Mouse (Mus musculus) E14TG2a.4 (cell line): ENCODE data around the gene Gm10197.
A peak's percentile ranks its signal among the peaks of the same experiment; 100 is the strongest.

Experiments
- H3K27me3 ChIP-seq: 2 replicates; pipeline ENCODE4 v1.6.1; 2014; ENCODE audit warnings: low read length, control low read depth; ENCODE audit not compliant: insufficient read depth
- H3K36me3 ChIP-seq: 2 replicates; pipeline ENCODE4 v1.6.1; 2014; ENCODE audit warnings: low read length, control low read depth; ENCODE audit not compliant: insufficient read depth
- H3K4me1 ChIP-seq: replicated peaks from 2 replicates; pipeline ENCODE4 v1.6.1; 2014; ENCODE audit warnings: low read depth, low read length, control low read depth
- H3K4me3 ChIP-seq: replicated peaks from 2 replicates; pipeline ENCODE4 v1.5.1; 2014; ENCODE audit warnings: mild to moderate bottlenecking, low read length
- H3K9me3 ChIP-seq: 2 replicates; pipeline ENCODE4 v1.6.1; 2014; ENCODE audit warnings: low read length, control low read depth
- CTCF ChIP-seq: conservative IDR thresholded peaks from 2 replicates; pipeline ENCODE4 v1.5.1; 2014; ENCODE audit warnings: low read length
- NANOG ChIP-seq: IDR thresholded peaks from 2 replicates; pipeline ENCODE4 v1.6.1; 2014; ENCODE audit warnings: borderline replicate concordance, low read length, mixed read lengths
- POU5F1 ChIP-seq: IDR thresholded peaks from 2 replicates; pipeline ENCODE4 v1.6.1; 2014; ENCODE audit warnings: low read length, borderline replicate concordance

The Gm10197 gene

DNA sequence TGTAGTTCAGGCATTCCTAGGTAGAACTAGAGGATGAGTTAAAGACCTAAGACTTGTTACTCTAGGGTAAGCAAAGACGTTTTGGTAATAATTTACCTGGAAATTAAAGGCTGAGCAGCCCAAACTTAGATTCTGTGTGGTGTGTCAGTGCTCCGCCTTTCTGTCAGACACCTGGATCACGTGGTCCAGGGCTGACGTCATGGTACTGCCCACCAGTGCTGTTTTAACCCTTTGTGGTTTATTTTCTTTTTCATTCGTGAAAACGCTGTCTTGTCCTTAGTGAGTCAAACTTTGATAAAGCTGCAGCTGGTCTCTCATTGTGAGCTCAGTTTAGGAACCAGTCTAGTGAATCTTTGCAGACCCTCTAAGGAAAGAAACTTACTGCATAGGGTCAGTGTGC lies 31.1 kb downstream of the Gm10197 start:
- no peaks in the 10 kb centered on the region for H3K9me3 ChIP-seq
- TF ChIP-seq CTCF (no peak), NANOG (no peak), POU5F1 (no peak)
- H3K27me3 ChIP-seq: no peaks in the 10 kb centered on the region
- no peak overlapping the region for H3K4me3 ChIP-seq
- H3K4me1 ChIP-seq: peaks cover 38% of the 10 kb centered on the region
- peaks cover 44% of the 10 kb centered on the region for H3K36me3 ChIP-seq

DNA sequence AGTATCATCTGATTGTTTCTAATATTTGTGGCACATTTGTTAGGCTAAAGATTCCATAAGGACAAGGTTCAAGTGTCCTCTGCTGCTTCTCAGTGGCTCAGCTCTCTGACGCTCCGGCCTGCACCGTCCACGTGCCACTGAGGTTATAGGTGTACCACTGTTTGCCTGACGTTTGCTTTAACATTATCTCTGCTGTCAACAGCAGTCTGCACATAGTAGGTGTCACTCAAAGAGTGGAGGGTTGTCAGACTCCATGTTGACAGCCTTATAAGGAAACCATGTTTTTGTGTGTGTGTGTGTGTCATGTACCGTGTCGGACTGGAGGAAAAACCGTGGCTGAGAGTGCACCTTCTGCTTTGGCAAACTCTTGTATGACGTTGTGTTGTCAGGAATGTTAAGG lies 36.3 kb downstream of the Gm10197 start:
- H3K27me3 ChIP-seq: no peaks in the 10 kb centered on the region
- peaks cover 27% of the 10 kb centered on the region for H3K4me1 ChIP-seq
- H3K36me3 ChIP-seq: peaks cover 75% of the 10 kb centered on the region
- H3K9me3 ChIP-seq: no peaks in the 10 kb centered on the region
- TF ChIP-seq NANOG: no peak
- no peak for TF ChIP-seq CTCF
- TF ChIP-seq POU5F1: no peak
- no peak overlapping the region for H3K4me3 ChIP-seq

DNA sequence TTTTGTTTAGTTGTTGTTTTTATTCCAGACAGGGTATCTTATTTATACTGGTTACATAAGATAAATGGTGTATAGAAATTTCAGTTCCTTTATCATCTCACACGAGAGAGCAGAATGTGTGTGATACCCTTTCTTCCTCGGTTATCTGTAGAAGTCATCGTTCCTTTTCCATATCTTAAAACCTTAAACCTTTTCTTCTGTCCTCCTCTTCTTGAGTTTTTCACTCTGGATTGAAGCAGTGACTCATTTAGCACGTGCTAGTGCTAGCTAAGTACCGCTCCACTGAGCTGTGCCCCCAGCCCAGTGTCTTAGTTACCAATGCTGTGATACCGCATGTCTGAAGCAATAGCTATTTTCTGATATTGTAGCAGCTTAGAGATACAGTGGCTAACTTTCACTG lies 37.8 kb downstream of the Gm10197 start:
- TF ChIP-seq CTCF: no peak
- TF ChIP-seq POU5F1: no peak
- TF ChIP-seq NANOG: no peak
- Histone ChIP-seq H3K27me3 (no peaks in the 10 kb centered on the region), H3K4me1 (peaks cover 21% of the 10 kb centered on the region), H3K4me3 (no peak overlapping the region), H3K9me3 (no peaks in the 10 kb centered on the region), H3K36me3 (peaks cover 73% of the 10 kb centered on the region)

DNA sequence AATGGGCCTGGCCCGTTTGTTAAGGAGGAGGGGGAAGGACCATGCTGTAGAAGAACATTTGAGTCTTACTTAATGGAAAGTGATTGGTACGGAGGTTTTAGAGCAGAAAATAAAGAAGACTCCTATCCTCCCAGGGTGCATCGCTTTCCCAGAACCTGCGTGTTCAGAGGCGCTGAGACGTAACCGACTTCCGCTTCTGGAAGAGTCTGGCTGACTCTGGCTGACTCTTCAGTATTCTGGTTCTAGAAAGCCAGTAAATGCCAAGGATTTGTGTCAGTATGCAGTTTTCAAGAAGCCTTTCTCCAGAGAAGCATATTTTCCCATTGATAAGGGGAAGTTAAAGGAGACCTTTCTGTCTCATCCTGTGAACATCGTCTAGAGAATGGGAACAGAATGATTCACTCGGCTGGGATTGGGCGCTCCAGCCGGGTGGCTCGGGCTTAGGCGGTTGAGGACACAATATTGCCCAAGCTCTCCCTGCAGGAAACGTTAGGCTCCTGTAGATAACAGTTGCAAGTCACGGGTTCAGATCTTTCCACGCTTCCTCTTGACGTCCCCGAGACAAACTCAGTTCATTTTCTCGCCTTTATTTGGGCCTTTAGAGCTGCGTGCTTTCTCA lies 39.6 kb downstream of the Gm10197 start:
- Histone ChIP-seq H3K36me3 (peaks cover 56% of the 10 kb centered on the region), H3K4me1 (peaks cover 28% of the 10 kb centered on the region), H3K27me3 (no peaks in the 10 kb centered on the region), H3K4me3 (no peak overlapping the region), H3K9me3 (no peaks in the 10 kb centered on the region)
- TF ChIP-seq CTCF: no peak
- TF ChIP-seq POU5F1: no peak
- no peak for TF ChIP-seq NANOG

DNA sequence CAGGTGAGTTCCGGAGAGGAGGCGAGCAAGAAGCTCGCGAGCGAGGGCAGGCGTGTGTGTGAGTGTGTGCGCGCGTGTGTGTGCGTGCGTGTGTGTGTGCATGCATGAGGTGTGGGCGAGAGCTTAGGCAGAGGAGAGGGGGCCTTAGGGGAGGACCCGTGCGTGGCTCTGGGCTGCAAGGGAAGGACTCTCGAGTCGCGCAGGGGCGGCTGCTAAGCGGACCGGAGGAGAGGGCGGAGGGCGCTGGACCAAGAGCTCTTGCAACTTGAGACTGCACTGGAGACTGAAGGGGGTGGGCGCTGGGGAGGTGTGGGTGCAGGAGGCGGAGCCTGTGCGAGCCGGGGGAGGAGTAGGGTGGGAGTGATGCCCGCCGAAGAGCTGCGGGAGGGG lies 41.6 kb downstream of the Gm10197 start:
- Histone ChIP-seq H3K27me3 (no peaks in the 10 kb centered on the region), H3K4me3 (peak overlapping the region; percentile 99), H3K4me1 (peaks cover 46% of the 10 kb centered on the region), H3K36me3 (peaks cover 36% of the 10 kb centered on the region), H3K9me3 (no peaks in the 10 kb centered on the region)
- no peak for TF ChIP-seq NANOG
- TF ChIP-seq POU5F1: no peak
- no peak for TF ChIP-seq CTCF

DNA sequence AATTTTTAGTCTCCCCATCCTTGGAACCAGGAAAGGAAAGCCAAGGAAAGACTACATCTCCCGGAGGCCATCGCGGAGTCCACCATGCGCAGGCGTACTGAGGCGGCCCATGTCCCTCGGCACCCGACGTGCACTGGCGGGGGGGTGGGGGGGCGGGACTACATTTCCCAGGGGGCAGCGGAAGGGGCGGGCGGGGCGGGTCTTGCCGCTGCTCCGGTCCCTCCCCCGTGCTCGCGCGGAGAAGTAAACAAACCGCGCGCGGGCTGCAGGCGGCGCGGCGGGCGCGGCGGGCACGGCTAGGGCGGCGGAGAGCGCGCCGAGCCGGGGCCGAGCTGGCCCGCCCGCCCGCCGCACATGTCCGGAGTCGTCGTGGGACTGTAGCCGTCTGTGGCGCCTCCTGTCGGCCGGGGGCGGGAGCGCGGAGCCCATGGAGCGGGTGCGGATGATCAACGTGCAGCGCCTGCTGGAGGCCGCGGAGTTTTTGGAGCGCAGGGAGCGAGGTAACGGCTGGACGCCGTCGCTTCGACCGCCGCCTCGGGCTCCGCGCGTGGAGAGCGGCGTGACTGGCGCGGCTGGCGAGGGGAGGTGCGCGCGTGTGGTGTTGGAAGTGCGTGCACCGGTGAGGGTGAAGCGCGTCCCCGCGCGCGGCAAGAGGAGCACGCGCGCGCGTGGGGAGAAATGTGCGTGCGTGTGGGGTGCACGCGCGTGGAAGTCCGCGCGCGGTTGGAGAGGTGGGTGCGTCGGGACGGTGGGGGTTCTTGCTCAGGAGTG lies 42.2 kb downstream of the Gm10197 start:
- peak overlapping the region; percentile 99 for H3K4me3 ChIP-seq
- H3K4me1 ChIP-seq: peaks cover 51% of the 10 kb centered on the region
- peaks cover 30% of the 10 kb centered on the region for H3K36me3 ChIP-seq
- H3K9me3 ChIP-seq: no peaks in the 10 kb centered on the region
- H3K27me3 ChIP-seq: no peaks in the 10 kb centered on the region
- TF ChIP-seq CTCF (no peak), NANOG (no peak), POU5F1 (no peak)

DNA sequence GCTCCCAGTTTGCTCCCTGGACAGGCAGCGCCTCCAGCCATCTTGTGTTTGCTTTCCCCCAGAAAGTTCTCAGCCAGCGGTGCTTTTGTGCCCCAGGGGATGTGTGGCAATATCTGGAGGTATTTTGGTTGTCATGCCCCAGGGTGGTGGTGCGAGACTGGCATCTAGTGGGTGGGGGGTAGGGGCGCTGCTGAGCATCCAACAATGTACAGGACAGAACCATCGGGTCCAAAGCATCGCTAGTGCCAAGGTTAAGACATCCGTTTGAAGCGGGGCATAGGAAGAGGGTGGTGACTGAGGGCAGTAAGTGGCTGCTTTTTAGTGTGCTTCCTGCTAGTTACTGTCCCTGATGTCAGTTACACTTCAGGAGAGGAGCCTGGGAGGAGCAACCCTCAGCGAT lies 43.5 kb downstream of the Gm10197 start:
- H3K36me3 ChIP-seq: peaks cover 17% of the 10 kb centered on the region
- no peaks in the 10 kb centered on the region for H3K9me3 ChIP-seq
- TF ChIP-seq POU5F1 (no peak), CTCF (no peak), NANOG (no peak)
- no peaks in the 10 kb centered on the region for H3K27me3 ChIP-seq
- no peak overlapping the region for H3K4me3 ChIP-seq
- peaks cover 64% of the 10 kb centered on the region for H3K4me1 ChIP-seq

DNA sequence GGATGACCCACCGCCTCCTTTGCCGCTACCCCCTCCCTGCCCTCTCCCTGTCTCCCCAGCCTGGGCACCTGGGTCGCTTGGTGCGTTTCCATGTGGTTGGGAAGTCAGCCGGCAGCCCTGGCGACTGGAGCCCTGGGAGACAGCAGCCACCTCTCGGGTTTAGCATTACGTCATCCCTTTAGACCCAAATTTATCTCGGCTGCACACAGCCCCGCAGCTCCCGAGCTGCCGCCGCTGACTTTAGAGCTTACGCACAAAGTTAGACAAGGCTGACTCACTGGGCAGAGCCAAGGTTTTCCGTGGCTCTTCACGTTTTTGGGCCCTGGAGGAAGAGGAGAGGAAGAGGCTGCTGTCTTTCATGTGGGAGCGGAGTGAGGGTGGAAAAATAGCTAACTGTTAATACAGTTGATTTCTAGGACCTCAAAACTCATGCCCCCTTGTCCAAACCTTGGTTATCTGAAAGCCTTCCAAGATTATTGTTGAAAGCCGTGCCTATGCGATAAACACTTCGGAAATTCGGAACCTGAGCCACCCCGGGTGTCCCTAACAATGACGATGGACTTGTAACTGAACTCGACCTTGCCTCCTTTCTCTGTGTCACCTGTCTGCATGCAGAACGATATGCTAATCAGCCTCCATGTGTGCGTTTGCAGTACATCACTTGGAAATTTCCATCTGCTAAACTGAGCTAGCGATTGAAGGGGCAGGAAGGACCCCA lies 45.8 kb downstream of the Gm10197 start:
- Histone ChIP-seq H3K4me1 (peaks cover 64% of the 10 kb centered on the region), H3K27me3 (no peaks in the 10 kb centered on the region), H3K36me3 (no peaks in the 10 kb centered on the region), H3K4me3 (peak overlapping the region; percentile 70), H3K9me3 (no peaks in the 10 kb centered on the region)
- no peak for TF ChIP-seq CTCF
- no peak for TF ChIP-seq NANOG
- TF ChIP-seq POU5F1: no peak

DNA sequence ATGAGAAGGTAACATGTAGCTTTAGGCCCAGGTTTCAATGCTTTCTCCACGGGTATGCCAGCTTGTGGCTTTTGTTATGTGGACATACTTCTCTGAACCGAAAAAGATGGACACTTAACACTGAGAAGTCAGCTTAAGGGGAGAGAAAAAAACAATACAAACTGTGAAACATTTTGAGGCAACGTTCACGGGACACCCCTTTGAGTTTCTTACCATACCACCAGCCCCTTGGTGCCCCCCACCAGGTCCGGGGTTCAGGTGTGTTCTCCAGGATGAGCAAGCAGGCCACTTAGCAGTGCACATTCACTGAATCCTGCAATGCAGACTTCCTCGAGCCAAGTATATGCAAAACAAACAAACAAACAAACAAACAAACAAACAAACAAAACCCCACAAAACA lies 46.7 kb downstream of the Gm10197 start:
- peaks cover 69% of the 10 kb centered on the region for H3K4me1 ChIP-seq
- H3K27me3 ChIP-seq: no peaks in the 10 kb centered on the region
- TF ChIP-seq NANOG: no peak
- no peak for TF ChIP-seq POU5F1
- TF ChIP-seq CTCF: no peak
- no peak overlapping the region for H3K4me3 ChIP-seq
- H3K36me3 ChIP-seq: no peaks in the 10 kb centered on the region
- H3K9me3 ChIP-seq: no peaks in the 10 kb centered on the region
